Mouse (Mus musculus): ENCODE data around the gene Tmem45a2. TPM values are rescaled to one million over a fixed set of nuclear protein-coding genes. Genes with fewer than 3 reads are reported as not detected.

Tmem45a2 gene
- polyA plus RNA-seq, 1 experiment from 2014 or later, result not detected

Other genes starting within 250 kb of the Tmem45a2 start
- gene Tmem45a, start 185.2 kb downstream of the Tmem45a2 start, polyA plus RNA-seq (2014; fragmentation: Nextera tagmentation; extraction: Ambion mirVana), result 8.2 and 12.8 TPM in 2 replicates
- gene Lnp1, start 143.3 kb downstream of the Tmem45a2 start, polyA plus RNA-seq (2014; fragmentation: Nextera tagmentation; extraction: Ambion mirVana), result not detected in 2 replicates
- gene Tomm70a, start 50.3 kb upstream of the Tmem45a2 start, polyA plus RNA-seq (2014; fragmentation: Nextera tagmentation; extraction: Ambion mirVana), result 62.3 and 74.3 TPM in 2 replicates
- 46.6 and 49.0 TPM in 2 replicates for gene Nit2, start 96.0 kb upstream of the Tmem45a2 start, polyA plus RNA-seq (2014; fragmentation: Nextera tagmentation; extraction: Ambion mirVana)
- gene Tbc1d23, start 160.1 kb upstream of the Tmem45a2 start, polyA plus RNA-seq (2014; fragmentation: Nextera tagmentation; extraction: Ambion mirVana), result 26.7 and 33.7 TPM in 2 replicates
- 0.17 and 0.20 TPM in 2 replicates for gene Tmem30c, start 221.5 kb upstream of the Tmem45a2 start, polyA plus RNA-seq (2014; fragmentation: Nextera tagmentation; extraction: Ambion mirVana)

All from hindbrain, embryonic 11.5 days (tissue).